Mouse (Mus musculus) gastrocnemius, postnatal 25 days (tissue): ENCODE measurements at regions not wholly inside any gene's neighbourhood (a gene's known extent, or its start where the extent isn't known, plus 50 kb on each side); places are given as distances from the start of the nearest gene placed in this dataset.

Source experiments
- DNase-seq: peaks from one replicate; pipeline ENCODE4 v3.0.0; 2022

DNA sequence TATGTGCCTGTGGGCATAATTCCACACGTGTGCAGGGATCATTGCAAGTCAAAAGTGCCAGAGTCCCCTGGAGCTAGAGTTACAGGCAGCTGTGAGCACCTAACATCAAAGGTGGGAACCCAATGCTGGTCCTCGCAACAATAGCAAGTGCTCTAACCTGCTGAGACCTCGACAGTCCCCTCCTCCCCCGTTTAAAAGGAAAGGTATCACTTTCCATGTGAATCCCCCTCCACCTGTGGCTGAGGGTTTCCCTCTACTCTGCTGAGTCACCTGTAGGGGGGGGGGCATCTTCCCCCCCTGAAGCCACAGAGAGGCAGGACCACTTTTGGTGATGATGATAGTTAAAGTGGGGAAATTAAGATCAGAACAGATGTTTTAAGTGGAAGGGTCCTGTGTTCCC lies 133.4 kb upstream of the Foxn2 start:
- no peak for DNase-seq

DNA sequence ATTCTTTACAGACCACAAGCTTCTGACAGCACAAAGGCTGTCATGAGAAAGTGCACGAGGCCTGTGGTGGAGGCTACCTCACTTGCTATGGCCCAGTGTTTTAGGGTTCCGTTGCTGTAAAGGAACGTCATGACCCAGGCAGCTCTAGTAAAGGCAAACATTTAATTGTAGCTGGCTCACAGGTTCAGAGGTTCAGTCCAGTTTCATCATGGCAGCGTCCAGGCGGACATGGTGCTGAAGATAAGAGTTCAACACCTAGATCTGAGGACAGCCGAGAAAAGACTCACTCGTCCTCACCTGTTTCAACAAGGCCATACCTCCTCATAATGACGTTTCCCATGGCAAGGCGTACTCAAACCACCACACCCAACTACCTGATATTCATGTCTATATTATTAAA lies 132.7 kb upstream of the Foxn2 start:
- DNase-seq, result no peak

DNA sequence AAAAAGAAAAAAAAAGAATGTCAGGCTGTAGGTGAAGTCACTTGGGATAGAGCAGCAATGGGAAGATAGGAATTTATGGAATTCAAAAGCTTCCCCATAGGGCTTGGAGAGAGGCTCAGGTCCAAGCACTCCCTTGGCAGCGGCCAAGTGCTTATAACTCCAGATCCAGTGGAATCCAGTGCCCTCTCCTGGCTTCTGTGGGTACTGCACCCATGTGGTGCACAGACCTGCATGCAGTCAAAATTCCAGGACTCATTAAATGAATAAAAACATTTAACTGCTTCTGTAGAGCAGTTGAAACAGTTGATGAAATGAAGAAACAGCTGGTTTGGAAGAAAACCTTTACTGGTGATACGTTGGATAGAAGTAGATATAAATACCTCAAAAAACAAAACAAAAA lies 127.6 kb upstream of the Foxn2 start:
- DNase-seq, result no peak

DNA sequence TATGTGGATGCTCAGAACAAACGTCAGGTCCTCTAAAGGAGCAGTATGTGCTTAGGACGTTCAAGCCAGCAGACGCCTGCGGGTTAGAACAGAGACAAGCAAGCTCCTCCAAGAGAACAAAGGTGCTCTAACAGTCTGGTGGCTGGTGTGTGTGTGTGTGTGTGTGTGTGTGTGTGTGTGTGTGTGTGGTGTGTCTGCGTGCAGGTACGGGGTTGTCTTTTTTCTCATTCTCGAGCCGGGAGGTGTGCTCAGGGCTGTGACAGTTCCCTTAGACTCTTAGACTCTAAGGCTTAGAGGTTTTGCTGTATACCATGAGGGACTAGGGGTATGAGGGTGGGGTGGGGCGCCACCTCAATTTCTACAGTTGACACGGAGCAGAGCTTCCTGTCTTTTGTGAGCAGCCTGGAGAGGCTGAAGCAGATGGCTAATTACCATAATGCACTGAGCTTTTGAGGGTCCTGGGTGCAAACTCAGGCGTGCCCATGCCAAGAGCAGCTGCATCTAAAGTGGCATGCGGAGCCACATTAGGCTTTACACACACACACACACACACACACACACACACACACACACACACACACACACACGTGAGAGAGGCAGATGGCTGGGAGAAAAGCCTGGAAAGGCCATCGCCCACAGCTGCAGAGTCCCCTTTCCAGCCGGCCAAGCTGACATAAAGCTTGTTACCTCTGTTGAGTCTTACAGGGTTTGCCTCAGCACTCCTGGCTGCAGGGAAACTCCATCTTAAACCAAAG lies 124.1 kb upstream of the Foxn2 start:
- no peak for DNase-seq

DNA sequence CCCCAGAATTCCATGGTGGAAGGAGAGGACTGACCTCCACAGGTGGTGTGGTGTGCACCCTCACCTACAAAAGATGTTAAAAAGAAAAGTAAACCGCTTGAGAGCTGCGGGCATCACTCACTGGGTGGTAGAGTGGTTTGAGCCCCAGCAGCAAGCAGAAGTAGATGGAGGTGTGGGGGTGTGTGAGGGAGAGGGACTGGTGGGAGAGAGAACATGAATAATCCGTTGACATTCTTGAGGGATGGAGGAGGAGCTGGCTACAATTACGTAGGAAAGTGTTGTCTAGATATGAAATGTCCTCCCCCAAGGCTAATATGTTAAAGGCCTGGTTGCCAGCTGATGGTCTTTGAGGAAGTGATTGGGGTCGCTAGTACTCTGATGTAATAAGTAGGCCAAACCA lies 123.2 kb upstream of the Foxn2 start:
- DNase-seq, result no peak

DNA sequence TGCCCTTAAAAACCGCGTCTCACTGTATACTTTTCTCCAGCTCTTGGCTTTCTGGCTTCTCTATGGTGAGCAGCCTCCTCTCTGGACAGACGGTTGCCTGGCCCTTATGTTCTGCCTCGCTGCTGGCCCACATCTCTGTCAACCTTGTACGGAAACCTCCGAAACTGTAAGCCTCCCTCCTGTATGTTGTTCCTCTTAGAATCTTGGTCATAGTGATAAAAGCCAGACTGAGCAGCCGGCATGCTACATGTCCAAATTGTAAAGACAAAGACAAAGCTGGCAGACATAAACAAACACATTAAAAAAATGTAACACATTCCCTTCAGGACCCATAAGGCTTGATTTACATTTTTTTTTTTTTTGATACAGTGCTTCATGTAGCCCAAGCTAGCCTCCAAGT lies 122.7 kb upstream of the Foxn2 start:
- DNase-seq, result no peak

DNA sequence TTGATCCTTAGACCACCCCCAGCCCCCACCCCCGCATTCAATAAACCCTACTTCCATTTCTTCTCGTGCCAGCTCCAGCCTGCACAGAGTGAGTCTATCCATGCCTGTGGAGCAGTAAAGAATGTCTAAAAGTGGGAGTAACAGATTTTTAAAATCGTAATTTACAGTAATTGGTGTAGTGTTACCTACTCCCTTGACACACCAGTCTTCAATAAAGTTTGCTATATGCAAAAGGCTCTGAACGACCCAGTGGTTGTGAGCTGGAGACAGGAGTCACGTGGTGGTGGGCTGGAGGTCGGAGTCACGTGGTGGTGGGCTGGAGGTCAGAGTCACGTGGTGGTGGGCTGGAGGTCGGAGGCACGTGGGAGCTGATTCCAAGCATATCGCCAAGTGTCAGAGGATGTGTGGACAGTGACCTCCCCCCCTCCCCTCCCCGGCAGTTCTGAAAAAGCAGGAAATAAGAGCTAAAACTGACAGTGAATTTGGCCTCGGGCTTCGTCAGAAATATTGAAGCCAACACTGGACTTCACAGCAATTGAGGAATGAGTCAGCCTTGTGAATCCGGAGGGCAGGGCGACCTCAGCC lies 122.2 kb upstream of the Foxn2 start:
- DNase-seq, result no peak

DNA sequence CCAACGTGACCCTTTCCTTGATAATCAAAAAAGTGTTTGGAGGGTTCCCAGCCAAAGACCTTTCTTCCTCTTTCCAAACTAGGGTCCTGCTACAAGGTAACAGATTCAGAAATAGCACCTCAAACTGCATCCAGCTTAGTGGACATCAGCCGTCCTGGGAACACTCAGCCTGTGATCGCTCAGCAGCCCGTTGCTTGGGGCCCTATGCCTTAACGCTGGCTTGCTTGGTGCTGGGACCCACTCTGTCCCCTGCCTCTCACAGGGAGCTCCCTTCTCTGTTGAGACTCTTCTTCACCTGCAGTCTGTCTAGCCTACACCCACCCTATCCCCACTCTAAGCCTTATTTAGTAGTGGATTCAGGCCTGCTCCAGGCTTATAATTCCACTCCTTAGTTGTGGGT lies 121.6 kb upstream of the Foxn2 start:
- DNase-seq, result no peak

DNA sequence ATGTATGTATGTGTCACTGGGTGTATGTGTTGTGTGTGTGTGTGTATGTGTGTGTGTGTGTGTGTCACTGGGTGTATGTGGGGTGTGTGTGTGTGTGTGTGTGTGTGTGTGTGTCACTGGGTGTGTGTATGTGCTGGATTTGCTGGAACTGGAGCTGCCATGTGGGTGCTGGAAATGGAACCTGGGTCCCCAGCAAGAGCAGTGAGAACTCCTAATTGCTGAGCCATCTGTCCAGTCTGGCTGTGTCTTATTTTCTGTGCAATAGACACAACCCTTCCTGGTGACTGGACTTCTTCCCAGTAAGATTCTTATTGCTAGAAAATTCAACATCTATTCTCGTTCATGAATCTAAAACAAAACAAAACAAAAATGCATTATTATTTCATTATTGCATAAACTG lies 119.8 kb upstream of the Foxn2 start:
- no peak for DNase-seq

DNA sequence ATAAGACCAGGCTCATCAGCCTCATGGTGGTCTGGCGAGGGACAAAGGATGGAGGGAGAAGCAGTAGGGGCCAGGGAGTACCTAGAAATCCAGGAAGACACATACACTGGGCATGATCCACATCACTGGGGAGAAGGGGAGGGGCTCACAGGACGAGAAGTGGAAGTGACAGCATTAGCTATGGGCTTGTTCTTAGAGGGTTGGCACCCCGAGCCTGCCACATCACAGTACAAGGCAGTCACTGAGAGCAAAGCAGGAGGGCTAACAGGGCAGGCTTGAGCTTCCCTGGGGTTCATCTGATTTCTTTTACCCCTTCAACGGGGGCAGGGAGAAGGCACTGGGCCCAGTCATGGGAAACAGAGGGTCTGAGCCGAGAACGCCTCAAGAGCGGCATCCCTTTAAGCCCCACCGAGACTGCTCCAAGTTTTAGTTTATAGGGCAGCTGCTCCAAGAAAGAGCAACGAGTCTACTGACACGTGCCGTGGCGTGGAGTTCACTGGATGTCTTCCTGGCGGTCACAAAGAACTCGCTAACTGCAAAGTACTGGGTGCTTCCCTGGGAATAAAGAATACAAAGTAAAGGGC lies 115.1 kb upstream of the Foxn2 start:
- no peak for DNase-seq

DNA sequence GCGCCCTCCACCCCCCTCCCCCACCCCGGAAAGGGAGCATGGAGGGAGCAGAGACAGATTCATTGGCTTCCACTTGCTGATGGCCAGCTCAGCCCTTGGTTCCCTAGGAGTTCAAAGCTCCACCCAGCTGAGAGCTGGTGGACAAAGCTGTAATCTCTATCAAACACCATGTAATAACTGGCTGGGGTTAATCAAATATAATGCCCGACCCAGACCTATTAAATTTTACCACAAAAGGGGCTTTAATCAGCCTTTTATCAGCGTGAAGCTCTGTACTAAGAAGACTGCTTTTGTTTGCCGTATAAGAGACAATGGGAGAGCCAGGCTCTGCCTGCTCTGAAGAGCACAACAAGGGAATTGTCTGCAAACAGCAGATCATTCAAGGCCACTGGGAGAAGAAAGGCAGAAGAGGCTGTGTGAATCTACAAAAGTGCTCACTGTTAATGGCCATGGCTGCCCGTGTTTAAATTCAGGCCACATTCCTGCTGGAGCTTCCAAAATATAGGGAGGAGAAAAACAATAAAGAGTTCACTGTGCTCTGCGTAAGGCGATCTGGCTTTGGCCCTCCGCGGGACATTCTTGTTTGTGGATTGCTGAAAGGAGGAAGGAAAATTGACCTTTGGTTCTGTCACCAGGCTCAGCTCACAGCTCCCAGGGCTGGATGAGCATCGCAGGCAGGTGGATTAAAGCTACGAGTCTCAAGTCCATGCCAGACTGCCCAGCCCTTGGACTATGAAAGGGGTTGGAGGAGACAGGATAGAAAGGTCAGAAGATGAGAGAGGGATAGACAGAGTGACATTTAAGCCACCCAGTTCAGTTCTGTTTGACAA lies 114.4 kb upstream of the Foxn2 start:
- peak; percentile 26 for DNase-seq

DNA sequence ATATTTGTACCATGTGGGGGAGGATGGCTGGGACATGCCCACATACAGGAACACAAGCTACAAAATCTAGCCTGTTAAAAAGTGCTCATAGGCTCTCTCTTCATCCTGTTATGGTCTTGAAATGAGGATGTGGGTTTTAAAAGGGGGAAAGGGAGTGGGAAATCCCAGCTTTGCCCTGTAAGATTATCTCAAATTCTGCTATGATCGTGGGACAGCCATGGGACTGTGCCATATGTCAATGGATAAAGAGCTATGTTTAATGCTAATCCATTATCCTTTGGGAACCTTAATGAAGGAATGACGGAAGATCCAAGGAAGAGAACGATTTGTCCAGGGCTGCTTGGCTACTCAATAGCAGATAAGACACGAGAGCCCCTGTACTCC lies 113.8 kb upstream of the Foxn2 start:
- DNase-seq, result no peak

DNA sequence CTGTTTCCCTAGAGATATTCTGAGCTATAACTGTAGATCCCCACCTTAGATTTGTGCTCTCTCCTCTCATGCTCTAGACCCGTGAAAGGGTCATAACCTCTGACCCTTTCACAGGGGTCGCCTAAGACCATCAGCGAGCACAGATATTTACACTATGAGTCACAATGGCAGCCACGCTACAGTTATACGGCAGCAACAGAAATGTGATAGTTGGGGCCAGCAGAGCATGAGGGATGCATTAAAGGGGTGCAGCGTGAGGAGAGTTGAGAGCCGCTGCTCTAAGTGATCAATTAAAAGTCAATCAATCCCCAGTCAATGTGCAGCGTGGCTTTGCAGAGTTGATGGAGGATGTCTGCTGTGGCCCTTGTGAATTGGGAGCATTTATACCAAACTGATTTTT lies 112.7 kb upstream of the Foxn2 start:
- DNase-seq, result no peak

DNA sequence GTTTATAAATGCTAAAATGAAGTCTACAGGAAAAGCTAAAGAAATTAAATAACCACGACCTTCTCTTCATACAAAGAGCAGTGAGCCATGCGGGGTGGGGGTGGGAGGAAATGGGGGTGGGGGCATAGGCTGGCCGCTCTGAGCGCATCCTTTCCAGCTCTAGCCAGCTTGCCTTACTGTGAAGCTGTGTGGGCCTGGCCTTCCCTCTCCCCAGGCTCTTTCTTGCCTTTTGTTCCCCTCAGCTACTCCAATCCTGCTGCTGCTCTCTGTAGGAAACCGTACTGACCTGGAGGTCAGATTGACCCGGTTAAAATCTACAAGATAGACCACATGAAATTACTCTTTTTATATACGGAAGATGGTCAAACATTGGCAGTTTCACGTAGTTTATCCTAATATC lies 111.7 kb upstream of the Foxn2 start:
- DNase-seq, result no peak

DNA sequence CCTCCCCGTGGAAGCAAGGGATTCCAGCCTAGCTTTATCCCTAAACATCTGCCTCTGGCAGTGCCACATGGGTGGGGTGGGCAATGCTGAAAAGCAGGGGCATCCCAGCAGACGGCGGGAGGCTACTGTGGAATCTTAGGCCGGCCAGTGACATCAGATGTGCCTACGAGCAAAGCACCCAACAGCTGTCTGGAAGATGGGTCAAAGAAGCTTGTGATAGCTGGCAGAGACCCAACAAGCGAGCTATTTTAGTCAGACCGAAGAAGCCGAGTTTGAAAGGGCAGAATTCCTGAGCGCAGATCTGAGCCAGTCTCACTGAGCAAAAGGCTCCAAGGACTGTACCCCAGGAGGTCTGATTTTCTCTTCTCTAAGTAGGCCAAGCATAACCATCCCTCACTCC lies 110.8 kb upstream of the Foxn2 start:
- peak; percentile 83 for DNase-seq

DNA sequence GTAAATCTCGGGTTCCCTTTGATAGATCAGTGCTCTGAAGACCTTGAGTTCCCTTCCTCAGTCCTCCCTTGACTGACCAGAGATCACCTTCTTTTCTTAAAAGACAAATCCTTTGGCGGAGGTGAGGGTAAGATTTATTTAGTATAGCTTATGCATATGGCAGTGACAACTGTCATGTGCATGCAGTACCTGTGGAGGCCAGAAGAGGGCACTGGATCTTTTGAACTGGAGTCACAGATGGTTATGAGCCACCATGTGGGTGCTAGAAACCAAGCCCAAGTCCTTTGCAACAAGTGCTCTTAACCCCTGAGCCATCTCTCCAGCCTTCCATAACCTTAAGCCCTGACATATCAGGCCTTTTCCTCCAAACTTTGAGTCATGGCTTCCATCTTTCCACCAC lies 110.4 kb upstream of the Foxn2 start:
- DNase-seq, result no peak

DNA sequence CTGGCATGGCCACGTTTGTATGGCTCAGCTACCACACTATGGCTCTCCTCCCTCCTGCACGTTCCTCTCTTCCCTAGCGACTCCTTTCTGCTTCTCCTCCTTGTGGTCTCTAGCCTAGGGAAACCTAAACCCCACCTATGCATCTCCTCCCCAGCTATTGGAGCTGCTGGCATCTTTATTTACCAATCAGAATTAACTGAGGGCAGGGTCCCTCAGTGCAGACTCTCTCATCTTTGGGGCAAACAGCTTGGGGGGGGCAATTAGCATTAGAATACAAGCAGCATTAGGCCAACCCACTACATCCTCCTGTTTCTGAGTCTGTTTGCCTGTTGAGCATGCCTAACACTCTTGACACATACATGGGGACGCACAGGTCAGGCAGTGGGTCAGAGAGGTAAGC lies 106.7 kb upstream of the Foxn2 start:
- no peak for DNase-seq

DNA sequence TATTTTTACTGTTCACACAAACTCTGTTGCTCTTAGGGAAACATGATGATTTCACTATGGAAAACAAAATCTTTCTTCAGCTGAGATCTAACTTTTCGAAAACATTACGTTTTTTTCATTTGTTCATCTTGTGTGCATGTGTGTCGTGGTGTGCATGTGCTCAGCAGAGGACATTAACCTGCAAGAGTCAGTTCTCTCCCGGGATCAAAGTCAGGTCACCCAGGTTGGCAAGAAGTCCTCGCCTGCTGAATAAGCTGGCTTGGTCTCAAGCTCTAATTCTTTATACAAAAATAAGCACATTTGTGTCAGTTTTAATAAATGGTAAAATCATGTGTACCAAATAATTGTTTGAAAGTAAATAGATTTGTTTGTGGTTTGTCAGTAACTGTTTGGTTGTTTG lies 105.2 kb upstream of the Foxn2 start:
- no peak for DNase-seq

DNA sequence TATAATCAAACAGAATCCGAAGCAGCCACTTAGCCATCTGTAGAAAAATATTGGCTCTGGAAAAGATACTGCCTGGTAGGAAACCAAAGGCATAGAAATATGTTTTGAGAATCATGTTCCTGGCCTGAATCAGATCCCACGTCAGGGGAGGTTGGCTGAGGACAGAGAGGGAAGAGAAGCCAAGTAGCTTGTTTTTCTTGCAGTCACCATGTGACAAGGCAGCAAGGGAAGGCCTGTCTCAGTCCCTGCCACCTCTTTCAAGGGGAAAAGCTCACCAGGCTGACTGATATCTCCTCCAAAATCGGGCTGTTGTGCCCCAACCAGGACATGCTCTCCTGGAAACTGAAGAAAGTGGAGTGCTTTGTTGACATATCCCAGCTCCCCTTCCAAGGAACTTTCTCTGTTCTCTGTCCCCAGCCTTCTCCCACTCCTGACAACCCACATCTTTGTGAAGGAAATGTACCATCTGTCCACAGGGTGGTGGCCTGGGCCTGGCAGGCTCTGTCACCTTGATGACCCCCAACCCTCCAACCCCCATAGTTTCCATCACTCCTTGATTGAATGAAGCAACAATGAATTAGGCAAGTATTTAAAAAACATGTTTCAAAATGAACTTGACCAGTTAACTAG lies 104.3 kb upstream of the Foxn2 start:
- DNase-seq, result peak; percentile 84

DNA sequence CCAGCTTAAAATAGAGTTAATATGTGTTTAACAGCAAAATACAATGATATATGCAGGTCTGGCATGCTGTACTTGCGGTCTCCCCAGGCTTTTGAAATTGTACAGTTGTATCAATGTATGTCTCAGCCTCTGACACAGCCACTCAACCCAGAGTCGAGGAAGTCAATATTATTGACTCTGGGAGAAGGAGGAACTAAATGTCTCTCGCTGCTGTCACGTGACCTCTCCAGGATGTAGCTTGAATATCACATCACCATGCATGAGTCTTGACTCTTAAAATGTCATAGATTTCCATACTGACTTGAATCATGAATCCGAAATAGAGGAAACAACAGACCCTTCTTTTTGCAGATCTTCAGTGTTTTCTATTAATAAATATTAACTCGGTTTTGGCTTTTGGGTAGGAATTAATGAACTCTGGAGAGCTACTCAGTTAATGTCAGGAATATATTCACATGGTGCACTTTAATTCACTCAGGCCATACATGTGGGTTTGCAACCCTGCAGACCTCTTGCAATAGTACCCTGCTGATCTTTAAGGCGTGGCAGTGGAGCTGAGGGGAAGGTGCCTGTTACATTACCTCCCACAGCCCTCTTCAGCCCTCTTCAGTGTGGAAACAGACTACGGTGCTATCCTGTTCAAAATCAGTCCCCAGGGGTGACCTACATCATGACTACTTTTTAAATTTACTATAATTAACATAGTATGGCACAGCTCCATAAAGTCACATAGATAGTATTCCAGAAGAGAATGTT lies 102.7 kb upstream of the Foxn2 start:
- no peak for DNase-seq

DNA sequence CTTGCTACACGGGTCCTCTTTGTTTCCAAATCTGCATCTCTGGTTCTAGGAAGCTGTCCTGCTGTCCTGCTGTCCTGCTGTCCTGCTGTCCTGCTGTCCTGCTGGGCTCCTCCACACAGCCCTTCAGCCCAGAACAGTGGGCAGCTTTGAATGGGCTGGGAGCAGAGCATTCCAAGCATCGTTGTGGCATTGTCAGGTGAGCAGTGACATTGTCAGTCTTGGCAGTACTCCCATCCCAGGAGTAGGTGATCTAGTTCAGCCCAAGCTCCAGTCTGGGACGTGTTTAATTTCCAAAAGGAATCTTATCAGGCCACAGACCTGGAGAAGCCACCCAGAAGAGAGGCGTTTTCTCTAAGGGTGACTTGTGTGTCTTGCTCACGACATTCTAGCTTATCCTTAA lies 99.4 kb upstream of the Foxn2 start:
- DNase-seq, result no peak

DNA sequence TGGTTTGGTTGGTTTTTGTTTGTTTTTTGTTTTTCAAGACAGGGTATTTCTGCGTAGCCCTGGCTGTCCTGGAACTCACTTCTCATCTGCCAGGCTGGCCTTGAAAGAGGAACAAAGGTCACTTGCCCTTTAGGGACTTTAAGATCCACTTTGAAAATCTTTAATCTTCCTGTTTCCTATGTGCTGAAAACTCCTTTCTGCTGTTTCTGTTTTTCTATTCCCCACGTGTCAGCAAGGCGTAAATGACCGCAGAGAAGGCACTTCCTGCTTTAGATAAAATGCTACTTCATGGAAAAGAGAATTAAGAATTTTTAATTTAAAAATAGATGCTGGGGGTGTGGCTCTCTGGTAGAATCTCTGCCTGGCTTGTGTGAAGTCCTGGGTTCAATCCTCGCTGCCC lies 98.9 kb upstream of the Foxn2 start:
- no peak for DNase-seq
